Mouse (Mus musculus) spleen, postnatal 10 days (tissue): ENCODE measurements around the gene Cdc26.

Source experiments
- DNase-seq, 2 experiments: peaks; one replicate each; pipeline ENCODE4 v3.0.0; 2021 to 2022; ENCODE audit warnings: low spot score in 2 of 2

Gene Cdc26

GRCm38 (mm10) chr4:62398956-62399355 lies 9.5 kb downstream of the Cdc26 start:
- no peak for DNase-seq

- DNase-seq = no peak
Observed at GRCm38 (mm10) chr4:62397616-62398365, 10.7 kb downstream of the Cdc26 start.

- no peak for DNase-seq
Observed at GRCm38 (mm10) chr4:62395806-62396205, 12.6 kb downstream of the Cdc26 start.

- DNase-seq = no peak
Observed at GRCm38 (mm10) chr4:62393459-62393858, 15.0 kb downstream of the Cdc26 start.

GRCm38 (mm10) chr4:62391892-62392291 lies 16.6 kb downstream of the Cdc26 start:
- DNase-seq = no peak

GRCm38 (mm10) chr4:62389592-62390512 lies 18.6 kb downstream of the Cdc26 start:
- no peak for DNase-seq

- no peak for DNase-seq
Observed at GRCm38 (mm10) chr4:62385439-62385838, 23.0 kb downstream of the Cdc26 start.

GRCm38 (mm10) chr4:62384159-62384558 lies 24.3 kb downstream of the Cdc26 start:
- no peak for DNase-seq

- no peak for DNase-seq
Observed at GRCm38 (mm10) chr4:62383752-62384151, 24.7 kb downstream of the Cdc26 start.

GRCm38 (mm10) chr4:62383207-62383606 lies 25.2 kb downstream of the Cdc26 start:
- DNase-seq = no peak

GRCm38 (mm10) chr4:62379724-62380381 lies 28.6 kb downstream of the Cdc26 start:
- DNase-seq = no peak

GRCm38 (mm10) chr4:62376123-62376522 lies 32.3 kb downstream of the Cdc26 start:
- no peak for DNase-seq

GRCm38 (mm10) chr4:62374342-62374741 lies 34.1 kb downstream of the Cdc26 start:
- DNase-seq = no peak

GRCm38 (mm10) chr4:62373668-62374067 lies 34.8 kb downstream of the Cdc26 start:
- no peak for DNase-seq

GRCm38 (mm10) chr4:62372818-62373520 lies 35.5 kb downstream of the Cdc26 start:
- no peak for DNase-seq

GRCm38 (mm10) chr4:62372410-62372809 lies 36.0 kb downstream of the Cdc26 start:
- DNase-seq = no peak

- no peak for DNase-seq
Observed at GRCm38 (mm10) chr4:62369091-62369490, 39.4 kb downstream of the Cdc26 start.

GRCm38 (mm10) chr4:62367586-62367985 lies 40.9 kb downstream of the Cdc26 start:
- DNase-seq = no peak

GRCm38 (mm10) chr4:62366291-62366690 lies 42.2 kb downstream of the Cdc26 start:
- no peak for DNase-seq

GRCm38 (mm10) chr4:62364299-62364698 lies 44.1 kb downstream of the Cdc26 start:
- DNase-seq = no peak

GRCm38 (mm10) chr4:62362437-62362836 lies 46.0 kb downstream of the Cdc26 start:
- no peak for DNase-seq

- DNase-seq = no peak
Observed at GRCm38 (mm10) chr4:62361997-62362396, 46.4 kb downstream of the Cdc26 start.
